Mouse (Mus musculus) spleen, adult 2 months (tissue): ENCODE results near the gene Nacc1.

ENCODE experiments used
- CTCF ChIP-seq: fragments of 200-500 bp; IDR thresholded peaks from 2 replicates; pipeline ENCODE4 v1.5.1; 2011; ENCODE audit warnings: mild to moderate bottlenecking, inconsistent platforms; ENCODE audit not compliant: insufficient read depth, insufficient read length, insufficient replicate concordance; ENCODE audit errors: extremely low read depth
- POLR2A ChIP-seq: fragments of 200-500 bp; IDR thresholded peaks from 2 replicates; pipeline ENCODE4 v1.6.1; 2011; ENCODE audit warnings: low read depth, low read length, inconsistent platforms

DNA sequence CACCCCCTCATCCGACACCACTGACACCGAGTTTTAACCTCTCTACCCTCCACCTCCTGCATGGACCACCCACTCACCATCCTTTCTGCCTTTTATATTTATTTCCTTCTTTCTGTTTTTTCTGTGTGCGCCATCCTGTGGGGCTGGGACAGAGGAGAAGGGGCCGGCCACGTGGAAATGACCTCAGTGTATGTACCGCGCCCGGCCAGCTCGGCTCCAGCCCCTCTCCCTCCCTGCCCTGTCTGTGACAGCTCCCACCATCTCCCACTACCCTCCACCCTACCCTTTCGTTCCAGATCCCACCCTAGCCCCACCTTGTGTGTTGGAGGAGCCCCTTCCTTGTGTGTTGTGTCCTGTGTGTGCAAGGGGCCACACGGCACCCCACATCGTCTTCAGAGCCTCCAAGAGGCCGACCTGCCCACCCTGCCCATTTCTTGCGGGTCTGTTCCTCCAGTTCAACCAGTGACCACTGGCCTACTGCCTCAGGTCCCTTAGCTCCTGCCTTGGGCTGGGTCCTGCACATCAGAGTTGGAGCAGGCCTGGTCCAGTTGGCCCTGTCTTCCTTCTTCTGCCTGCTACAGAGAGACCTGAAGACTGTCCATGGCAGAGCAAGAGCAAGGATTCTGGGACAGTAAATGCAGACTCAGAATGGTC, 52.1 kb downstream of the Nacc1 start:
- TF ChIP-seq CTCF (no peak), POLR2A (no peak)
